Mouse (Mus musculus): ENCODE data around the gene Slc22a12.

GRCm38 (mm10) chr19:6532656-6533055 lies 10.2 kb downstream of the Slc22a12 start:
- no peak for TF ChIP-seq USF1 (IDR thresholded peaks at IDR 0.05; ENCODE audit: low read depth, low read length)
- no peak for TF ChIP-seq ZKSCAN1 (IDR thresholded peaks at IDR 0.05; ENCODE audit: borderline replicate concordance, low read depth, low read length)
- TF ChIP-seq CTCF (conservative IDR thresholded peaks at IDR 0.05 in 1 of 2, IDR thresholded peaks at IDR 0.05 in 1 of 2; ENCODE audit: low read depth in 2 of 2, low read length in 2 of 2) = no peak
- TF ChIP-seq TBP (conservative IDR thresholded peaks at IDR 0.05; ENCODE audit: low read depth, low read length) = no peak
- no peak for TF ChIP-seq GABPA (IDR thresholded peaks at IDR 0.05; ENCODE audit: insufficient replicate concordance, low read depth, low read length)
- no peak for TF ChIP-seq RAD21 (IDR thresholded peaks at IDR 0.05; ENCODE audit: low read depth, low read length)
- no peak for TF ChIP-seq USF2 (conservative IDR thresholded peaks at IDR 0.05; ENCODE audit: low read depth, low read length)
- no peak for TF ChIP-seq CHD1 (IDR thresholded peaks at IDR 0.05; ENCODE audit: low read depth, low read length)
- no peak for TF ChIP-seq POLR2AphosphoS2 (IDR thresholded peaks at IDR 0.05; ENCODE audit: low read depth, low read length)
- TF ChIP-seq NRF1 (IDR thresholded peaks at IDR 0.05; ENCODE audit: low read depth, low read length) = no peak
- TF ChIP-seq EP300 (IDR thresholded peaks at IDR 0.05; ENCODE audit: low read length) = no peak
- TF ChIP-seq CHD2 (IDR thresholded peaks at IDR 0.05; ENCODE audit: low read length) = no peak
- no peak for TF ChIP-seq KAT2A (IDR thresholded peaks at IDR 0.05; ENCODE audit: insufficient replicate concordance, low read length)
- no peak for TF ChIP-seq MAX (IDR thresholded peaks at IDR 0.05; ENCODE audit: low read length)
